Mouse (Mus musculus) thymus, adult 2 months (tissue): ENCODE data around the gene Rangrf. TPM values are rescaled to one million over a fixed set of nuclear protein-coding genes. Genes with fewer than 3 reads are reported as not detected.

Source experiments
- DNase-seq: peaks from one replicate; pipeline ENCODE4 v3.0.0; 2021
- H3K27ac ChIP-seq: fragments of 200-500 bp; 2 replicates; pipeline ENCODE4 v1.5.1; 2012; ENCODE audit warnings: low read length, control low read depth; ENCODE audit not compliant: control insufficient read depth, insufficient read depth
- H3K27me3 ChIP-seq: fragments of 200-500 bp; 2 replicates; pipeline ENCODE4 v1.6.1; 2012; ENCODE audit warnings: mild to moderate bottlenecking, low read length, moderate library complexity, mixed read lengths; ENCODE audit not compliant: control insufficient read depth, insufficient read depth
- H3K36me3 ChIP-seq: fragments of 200-500 bp; 2 replicates; pipeline ENCODE4 v1.6.1; 2012; ENCODE audit warnings: mild to moderate bottlenecking, low read length, moderate library complexity; ENCODE audit not compliant: control insufficient read depth, insufficient read depth
- H3K4me1 ChIP-seq: fragments of 200-500 bp; replicated peaks from 2 replicates; pipeline ENCODE4 v1.6.1; 2012; ENCODE audit warnings: low read length; ENCODE audit not compliant: control insufficient read depth, insufficient read depth
- H3K4me3 ChIP-seq: fragments of 200-500 bp; 2 replicates; pipeline ENCODE4 v1.5.1; 2012; ENCODE audit warnings: mild to moderate bottlenecking, low read length, control low read depth, moderate library complexity; ENCODE audit not compliant: control insufficient read depth, insufficient read depth
- CTCF ChIP-seq: fragments of 200-500 bp; IDR thresholded peaks from 2 replicates; pipeline ENCODE4 v1.5.1; 2012; ENCODE audit warnings: mild to moderate bottlenecking, control low read depth, low read length, moderate library complexity, borderline replicate concordance; ENCODE audit not compliant: control insufficient read depth, poor library complexity, insufficient read depth; ENCODE audit errors: extremely low read depth
- POLR2A ChIP-seq: fragments of 200-500 bp; IDR thresholded peaks from 2 replicates; pipeline ENCODE4 v1.6.1; 2012; ENCODE audit warnings: mild to moderate bottlenecking, low read length, control low read depth, moderate library complexity; ENCODE audit not compliant: control insufficient read depth, poor library complexity, insufficient read depth; ENCODE audit errors: extremely low read depth
- WGBS: fragments of 180-500 bp; shearing (Covaris S2); methylation state at CpG from one replicate; pipeline ENCODE4 v1.1.7; 2018; 5-methylcytosine and 5-hydroxymethylcytosine counted together
- polyA plus RNA-seq: library from polyadenylated mRNA; depleted of rRNA; stranded (reverse); fragments of >200 nt; gene quantifications from 2 replicates; pipeline ENCODE4 v1.2.3, GENCODE M21; 2012; rRNA removed

Gene Rangrf
- polyA plus RNA-seq, 1 experiment, result 28.0 TPM

GRCm38 (mm10) chr11:68923191-68923590 is 51.8 kb downstream of the Rangrf start:
- Histone ChIP-seq H3K4me3 (no peak overlapping the region), H3K4me1 (peaks cover 5% of the 10 kb centered on the region), H3K27me3 (no peaks in the 10 kb centered on the region), H3K27ac (no peak overlapping the region), H3K36me3 (no peaks in the 10 kb centered on the region)
- DNase-seq, result no peak
- WGBS, result 92% methylated on average over 3 of the region's 3 CpGs
- TF ChIP-seq CTCF (no peak), POLR2A (no peak)

Other genes with a start within 250 kb of the Rangrf start
- gene Ndel1, start 103.3 kb downstream of the Rangrf start, polyA plus RNA-seq, result 51.3 and 57.0 TPM in 2 replicates
- 0.04 TPM in 1 of 2 replicates, not detected in the other for gene Rnf222, start 86.6 kb downstream of the Rangrf start, polyA plus RNA-seq
- 869 and 1,133 TPM in 2 replicates for gene Rpl26, start 73.6 kb downstream of the Rangrf start, polyA plus RNA-seq
- gene Odf4, start 48.1 kb downstream of the Rangrf start, polyA plus RNA-seq, result 0.24 TPM in 1 of 2 replicates, not detected in the other
- 8.5 and 14.9 TPM in 2 replicates for gene Arhgef15, start 17.7 kb downstream of the Rangrf start, polyA plus RNA-seq
- 27.1 and 27.6 TPM in 2 replicates for gene Slc25a35, start 7.1 kb downstream of the Rangrf start, polyA plus RNA-seq
- gene Pfas, start 33.3 kb upstream of the Rangrf start, polyA plus RNA-seq, result 28.5 and 43.0 TPM in 2 replicates
- 57.8 and 64.4 TPM in 2 replicates for gene Ctc1, start 40.7 kb upstream of the Rangrf start, polyA plus RNA-seq
- gene Aurkb, start 70.5 kb upstream of the Rangrf start, polyA plus RNA-seq, result 192 and 276 TPM in 2 replicates
- 18.0 TPM in 2 replicates for gene Borcs6, start 84.5 kb upstream of the Rangrf start, polyA plus RNA-seq
- gene Tmem107, start 95.6 kb upstream of the Rangrf start, polyA plus RNA-seq, result 31.1 and 33.0 TPM in 2 replicates
- 159 and 175 TPM in 2 replicates for gene Vamp2, start 113.3 kb upstream of the Rangrf start, polyA plus RNA-seq
- gene Per1, start 120.0 kb upstream of the Rangrf start, polyA plus RNA-seq, result 28.0 and 29.6 TPM in 2 replicates
- 0.69 and 1.1 TPM in 2 replicates for gene Hes7, start 145.2 kb upstream of the Rangrf start, polyA plus RNA-seq
- gene 9130213A22Rik, start 147.4 kb upstream of the Rangrf start, polyA plus RNA-seq, result 0.65 and 1.3 TPM in 2 replicates
- gene Aloxe3, start 150.7 kb upstream of the Rangrf start, polyA plus RNA-seq, result 2.0 and 2.5 TPM in 2 replicates
- 1.00 and 1.1 TPM in 2 replicates for gene Alox12b, start 181.8 kb upstream of the Rangrf start, polyA plus RNA-seq
- gene Alox8, start 222.7 kb upstream of the Rangrf start, polyA plus RNA-seq, result 0.43 and 0.57 TPM in 2 replicates